Mouse (Mus musculus): ENCODE measurements around the gene Ptger2.

The Ptger2 gene

DNA sequence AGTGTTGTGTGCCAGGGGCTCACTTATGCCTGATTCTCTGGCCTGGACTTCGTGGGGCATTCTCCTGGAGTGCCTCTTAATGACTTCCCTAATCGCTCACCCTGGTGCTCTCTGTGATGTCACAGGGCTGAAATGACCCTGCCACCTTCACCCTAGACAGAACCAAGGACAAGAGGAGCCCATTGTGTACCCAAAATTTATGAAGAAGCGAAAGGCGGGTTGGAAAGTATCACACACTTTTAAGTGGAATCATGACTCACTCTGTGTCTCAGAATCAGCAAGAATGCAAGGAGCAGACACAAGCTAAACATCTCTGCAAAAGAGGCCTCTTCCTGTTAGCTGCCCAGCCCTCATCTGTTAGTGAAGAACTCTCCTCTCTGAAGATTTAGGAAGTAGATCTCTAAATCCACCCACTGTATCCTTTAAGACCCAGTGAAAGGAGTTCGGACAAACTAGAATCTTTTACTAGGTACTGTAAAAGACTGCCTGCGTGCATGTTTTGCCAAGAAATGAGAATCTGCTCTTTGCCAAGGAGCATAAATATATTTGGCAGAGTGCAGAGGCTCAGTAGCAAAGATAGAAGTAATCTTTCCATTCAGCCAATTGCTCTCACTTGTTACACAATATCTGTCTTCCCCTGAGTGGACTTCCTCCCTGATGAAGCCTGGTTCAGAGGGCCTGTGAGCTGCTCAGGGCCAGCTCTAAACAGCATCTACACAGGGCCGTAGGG is 61.9 kb downstream of the Ptger2 start:
- DNase-seq (ENCODE audit: low spot score): peak; percentile 10

- DNase-seq (ENCODE audit: low spot score): no peak
Measured at GRCm38 (mm10) chr14:45050419-45050776, 62.4 kb downstream of the Ptger2 start.

GRCm38 (mm10) chr14:45051116-45051515 is 63.1 kb downstream of the Ptger2 start:
- DNase-seq (ENCODE audit: low spot score): no peak

All from left cerebral cortex, adult 11 months (tissue).